Mouse (Mus musculus) heart, embryonic 14.5 days (tissue): ENCODE data around the gene Olfr1431. TPM values are rescaled to one million over a fixed set of nuclear protein-coding genes. Genes with fewer than 3 reads are reported as not detected.

Experiments used
- polyA plus RNA-seq: library from polyadenylated mRNA; unstranded; fragments of >200 nt; fragmentation: Nextera tagmentation; extraction: Ambion mirVana; gene quantifications from 2 replicates; pipeline ENCODE4 v1.2.1, GENCODE M21; 2014

Olfr1431 gene
- polyA plus RNA-seq, 1 experiment from 2014 or later, result not detected

Other genes starting within 250 kb of the Olfr1431 start
- gene Osbp, start 234.7 kb upstream of the Olfr1431 start, polyA plus RNA-seq, result 10.8 and 11.4 TPM in 2 replicates
- gene Olfr1423, start 159.3 kb upstream of the Olfr1431 start, polyA plus RNA-seq, result not detected in 2 replicates
- not detected in 2 replicates for gene Olfr1424, start 138.0 kb upstream of the Olfr1431 start, polyA plus RNA-seq
- gene Olfr1425, start 122.9 kb upstream of the Olfr1431 start, polyA plus RNA-seq, result not detected in 2 replicates
- gene Olfr1426, start 108.6 kb upstream of the Olfr1431 start, polyA plus RNA-seq, result not detected in 2 replicates
- not detected in 2 replicates for gene Olfr1427, start 97.3 kb upstream of the Olfr1431 start, polyA plus RNA-seq
- gene Olfr1428, start 84.7 kb upstream of the Olfr1431 start, polyA plus RNA-seq, result not detected in 2 replicates
- gene Olfr76, start 77.4 kb upstream of the Olfr1431 start, polyA plus RNA-seq, result not detected in 2 replicates
- gene Olfr1555-ps1, start 30.5 kb upstream of the Olfr1431 start, polyA plus RNA-seq, result not detected in 2 replicates
- gene Olfr1432, start 32.0 kb downstream of the Olfr1431 start, polyA plus RNA-seq, result not detected in 2 replicates
- gene Olfr262, start 41.0 kb downstream of the Olfr1431 start, polyA plus RNA-seq, result not detected in 2 replicates
- gene Olfr235, start 60.4 kb downstream of the Olfr1431 start, polyA plus RNA-seq, result not detected in 2 replicates
- not detected in 2 replicates for gene Olfr1434, start 79.2 kb downstream of the Olfr1431 start, polyA plus RNA-seq
- not detected in 2 replicates for gene Olfr1436, start 98.5 kb downstream of the Olfr1431 start, polyA plus RNA-seq
- not detected in 2 replicates for gene Olfr1437, start 124.5 kb downstream of the Olfr1431 start, polyA plus RNA-seq
- gene Olfr1438-ps1, start 135.3 kb downstream of the Olfr1431 start, polyA plus RNA-seq, result not detected in 2 replicates
- gene Olfr1440, start 186.6 kb downstream of the Olfr1431 start, polyA plus RNA-seq, result not detected in 2 replicates
- gene Olfr1441, start 216.8 kb downstream of the Olfr1431 start, polyA plus RNA-seq, result not detected in 2 replicates
- not detected in 2 replicates for gene Pfpl, start 227.3 kb downstream of the Olfr1431 start, polyA plus RNA-seq